Mouse (Mus musculus): ENCODE data around the gene Tob1.
A peak's percentile ranks its signal among the peaks of the same experiment; 100 is the strongest.

Tob1 gene

DNA sequence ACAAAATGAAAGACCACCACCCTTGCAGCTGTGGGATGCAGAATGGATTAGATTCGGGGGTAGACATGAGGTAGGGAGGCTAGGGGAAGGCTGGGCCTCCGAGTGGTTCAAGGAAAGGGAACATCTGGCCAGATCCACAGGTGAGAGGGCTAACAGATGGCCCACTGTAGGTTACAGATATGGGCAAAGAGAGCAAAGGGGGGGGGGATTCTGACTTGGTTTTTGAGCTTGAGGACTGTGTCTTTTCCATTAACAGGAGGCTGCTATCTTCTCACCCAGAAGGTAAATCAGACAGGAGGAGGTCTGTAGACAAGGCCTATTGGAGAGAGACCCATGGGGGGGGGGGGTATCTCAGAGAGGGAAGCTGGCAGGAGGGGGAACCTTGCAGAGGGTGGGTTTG is 11.5 kb upstream of the Tob1 start:
- DNase-seq, result no peak

DNA sequence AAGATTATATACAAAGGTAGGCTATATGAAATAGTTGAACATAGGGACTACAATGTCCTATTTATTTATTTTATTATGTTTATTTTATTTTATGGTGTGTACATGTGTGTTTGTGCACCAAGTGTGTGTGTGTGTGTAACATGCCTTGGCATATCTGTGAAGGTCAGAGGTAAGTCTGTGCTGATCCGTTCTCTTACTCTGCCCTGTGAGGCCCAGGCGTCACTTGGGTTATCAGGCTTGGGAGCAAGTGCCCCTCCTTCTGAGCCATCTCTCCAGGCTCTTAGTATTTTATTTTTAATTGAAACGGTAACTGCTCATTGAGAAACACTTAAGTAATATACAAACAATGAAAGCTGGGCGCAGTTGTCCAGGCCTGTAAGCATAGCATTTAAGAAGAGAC is 10.8 kb upstream of the Tob1 start:
- no peak for DNase-seq

DNA sequence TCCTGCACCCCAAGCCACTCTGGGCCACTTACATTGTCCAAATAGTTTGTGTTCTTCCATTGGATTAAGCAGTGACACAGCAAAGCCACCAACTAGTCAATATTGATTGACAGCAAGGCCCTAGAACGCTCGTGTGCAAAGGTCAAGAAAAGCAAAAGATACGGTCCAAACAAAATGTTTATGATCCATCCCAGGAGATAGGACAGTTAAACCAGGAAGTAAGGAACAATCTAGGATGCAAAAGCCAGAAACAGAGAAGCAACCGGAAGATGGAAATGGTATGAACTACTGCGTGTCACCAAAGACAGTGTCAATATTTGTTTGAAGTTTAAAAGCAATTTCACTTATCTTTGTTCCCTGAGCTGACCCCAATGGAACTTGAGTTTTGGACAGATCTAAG is 9.1 kb upstream of the Tob1 start:
- DNase-seq, result no peak

DNA sequence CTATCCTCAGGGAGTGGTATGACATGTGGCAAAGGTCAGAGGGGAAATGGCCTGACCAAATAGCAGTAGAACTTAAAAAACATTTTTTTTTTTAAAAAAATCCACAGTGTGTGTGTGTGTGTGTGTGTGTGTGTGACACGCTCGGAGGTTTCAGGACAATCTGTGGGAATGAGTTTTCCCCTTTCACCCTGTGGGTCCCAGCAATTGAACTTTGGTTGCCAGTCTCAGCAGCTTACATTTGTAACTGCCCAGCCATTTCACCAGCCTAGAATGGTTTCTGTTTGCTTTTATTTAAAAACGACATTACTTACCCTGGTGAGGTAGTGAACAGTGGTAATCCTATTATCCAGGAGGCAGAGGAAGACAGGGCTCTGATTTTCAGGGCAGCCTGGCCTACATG is 8.2 kb upstream of the Tob1 start:
- no peak for DNase-seq

DNA sequence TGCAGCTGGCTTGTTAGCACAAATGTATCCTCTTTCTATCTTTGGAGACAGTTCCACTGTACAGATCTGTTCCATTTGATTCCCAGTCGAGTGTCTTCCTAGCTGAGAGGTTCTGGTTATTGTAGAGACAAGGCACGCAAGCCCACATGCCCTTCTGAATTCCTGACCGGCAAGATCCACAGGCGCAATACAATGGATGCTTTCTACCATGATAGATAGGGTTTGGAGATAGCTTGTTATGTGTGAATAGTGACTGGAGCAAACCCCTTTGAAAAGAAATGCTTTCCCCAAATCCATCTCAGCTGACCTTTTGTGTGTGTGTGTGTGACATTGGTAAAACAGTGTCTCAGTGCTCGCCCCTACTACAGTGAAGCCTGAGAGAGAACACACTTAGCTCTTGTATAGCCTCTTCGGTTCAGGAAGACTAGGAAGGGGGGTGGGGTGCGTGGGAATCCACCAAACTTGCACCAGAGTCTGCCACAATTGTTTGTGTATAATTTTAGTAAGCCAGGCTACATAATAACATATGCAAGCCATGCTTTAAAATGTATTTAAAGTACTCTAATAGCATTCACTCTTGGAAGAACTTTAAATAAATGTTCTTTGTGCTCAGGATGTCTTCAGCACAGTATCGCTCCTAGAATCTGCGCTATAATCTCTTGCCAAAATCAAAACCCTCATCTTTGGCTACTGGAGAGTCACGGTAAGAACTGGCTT is 4.7 kb upstream of the Tob1 start:
- no peak for DNase-seq

DNA sequence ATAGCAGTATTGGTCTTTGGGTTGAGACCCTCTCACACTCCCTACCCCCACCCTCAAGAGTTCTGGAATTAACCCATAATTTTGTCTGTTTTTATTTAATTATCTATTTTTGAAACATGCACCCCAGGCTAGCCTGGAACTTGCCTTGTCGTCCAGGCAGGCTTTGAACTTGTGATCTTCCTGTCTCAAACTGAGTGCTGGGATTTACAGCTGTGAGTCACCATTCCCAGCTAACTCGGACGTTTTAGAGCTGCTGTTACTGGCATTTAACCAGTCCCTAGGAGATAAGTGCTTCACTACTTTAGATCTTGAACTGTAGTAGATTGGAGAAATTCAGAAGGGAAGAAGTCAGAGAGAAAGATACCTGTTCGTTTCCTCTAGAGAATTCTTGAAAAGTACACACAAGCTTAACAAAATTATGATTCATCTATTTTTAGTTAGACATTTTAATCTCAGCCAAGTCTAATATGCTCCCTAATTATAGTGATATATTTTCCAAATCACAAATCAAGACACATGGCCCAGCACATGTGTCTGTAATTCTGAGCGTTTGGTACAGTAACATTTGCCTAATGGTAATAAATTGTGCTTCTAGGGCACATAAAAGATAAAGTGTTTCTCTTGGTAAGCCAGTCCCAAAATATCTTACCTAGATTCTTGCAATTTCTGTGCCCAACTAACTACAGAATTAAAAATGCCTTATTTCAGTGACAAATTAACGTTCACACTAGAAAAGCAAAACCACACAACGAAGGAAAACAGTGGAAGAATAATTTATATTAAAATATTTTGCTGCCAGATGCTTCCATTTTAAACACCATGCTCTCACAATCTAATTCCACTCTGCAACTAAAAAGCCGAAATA is 2.2 kb upstream of the Tob1 start:
- no peak for DNase-seq

DNA sequence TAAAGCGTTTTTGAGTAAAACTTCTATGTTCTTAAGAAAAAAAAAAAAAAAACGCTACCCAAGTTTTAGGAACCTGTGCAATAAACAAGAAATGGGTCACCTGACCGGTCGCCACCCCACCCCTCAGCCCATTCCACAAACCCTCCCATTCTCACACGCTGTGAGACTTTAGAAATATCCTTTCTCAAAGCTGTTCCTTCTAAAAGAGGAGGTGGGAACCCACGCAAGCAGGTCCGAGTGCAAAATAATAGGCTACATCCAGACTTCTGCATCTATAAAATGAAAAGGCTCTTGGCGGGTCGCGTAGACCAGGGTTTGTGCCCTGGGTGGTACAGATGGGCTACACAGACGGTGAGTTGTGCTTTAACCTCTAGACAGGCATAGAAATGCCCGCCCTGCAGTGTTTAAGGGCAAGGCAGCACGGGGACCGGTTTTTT is 1.5 kb upstream of the Tob1 start:
- DNase-seq, result no peak

DNA sequence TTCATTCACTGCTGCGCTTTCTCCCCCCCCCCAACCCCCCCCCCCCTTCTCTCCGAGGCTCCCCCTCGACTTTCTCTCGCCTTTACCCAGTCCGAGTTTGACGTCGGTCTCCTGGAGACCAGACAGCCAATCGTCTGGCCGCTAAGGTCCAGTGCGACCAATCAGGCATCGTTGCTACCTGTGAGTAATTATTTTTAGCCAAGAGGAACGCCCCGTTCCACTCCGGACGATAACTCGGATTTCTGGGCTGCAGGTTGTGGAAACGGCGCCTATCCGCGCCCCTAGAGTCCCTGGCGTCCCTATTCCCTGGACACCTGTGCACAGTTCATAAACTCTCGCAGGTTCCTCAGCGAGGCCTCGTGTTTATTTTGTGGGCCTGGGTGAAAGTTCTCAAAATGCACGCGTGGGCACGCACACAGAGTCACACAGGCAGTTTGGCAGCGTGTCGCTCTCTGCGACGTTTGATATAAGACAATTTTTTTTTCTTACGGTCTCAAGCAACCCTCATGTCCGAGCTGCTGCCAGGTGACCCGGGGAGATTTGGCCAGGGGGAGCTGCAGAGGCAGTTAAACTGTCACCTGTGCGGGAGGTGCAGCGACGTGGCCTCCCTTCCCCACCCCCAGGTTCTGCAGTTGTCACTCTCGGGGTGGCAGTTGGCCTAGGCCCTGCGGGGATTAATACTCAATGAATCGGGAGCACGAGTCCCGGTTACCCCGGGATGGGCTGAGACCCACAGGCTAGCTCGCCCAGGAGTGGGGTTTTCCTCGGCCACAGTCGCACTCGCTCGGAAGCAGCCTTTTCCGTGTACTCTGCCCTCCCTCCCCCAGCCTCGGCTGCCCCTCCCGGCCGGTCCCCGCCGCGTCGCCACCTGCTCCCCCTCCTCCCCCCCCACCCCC is 815 bp upstream of the Tob1 start:
- peak; percentile 85 to 91 for DNase-seq

DNA sequence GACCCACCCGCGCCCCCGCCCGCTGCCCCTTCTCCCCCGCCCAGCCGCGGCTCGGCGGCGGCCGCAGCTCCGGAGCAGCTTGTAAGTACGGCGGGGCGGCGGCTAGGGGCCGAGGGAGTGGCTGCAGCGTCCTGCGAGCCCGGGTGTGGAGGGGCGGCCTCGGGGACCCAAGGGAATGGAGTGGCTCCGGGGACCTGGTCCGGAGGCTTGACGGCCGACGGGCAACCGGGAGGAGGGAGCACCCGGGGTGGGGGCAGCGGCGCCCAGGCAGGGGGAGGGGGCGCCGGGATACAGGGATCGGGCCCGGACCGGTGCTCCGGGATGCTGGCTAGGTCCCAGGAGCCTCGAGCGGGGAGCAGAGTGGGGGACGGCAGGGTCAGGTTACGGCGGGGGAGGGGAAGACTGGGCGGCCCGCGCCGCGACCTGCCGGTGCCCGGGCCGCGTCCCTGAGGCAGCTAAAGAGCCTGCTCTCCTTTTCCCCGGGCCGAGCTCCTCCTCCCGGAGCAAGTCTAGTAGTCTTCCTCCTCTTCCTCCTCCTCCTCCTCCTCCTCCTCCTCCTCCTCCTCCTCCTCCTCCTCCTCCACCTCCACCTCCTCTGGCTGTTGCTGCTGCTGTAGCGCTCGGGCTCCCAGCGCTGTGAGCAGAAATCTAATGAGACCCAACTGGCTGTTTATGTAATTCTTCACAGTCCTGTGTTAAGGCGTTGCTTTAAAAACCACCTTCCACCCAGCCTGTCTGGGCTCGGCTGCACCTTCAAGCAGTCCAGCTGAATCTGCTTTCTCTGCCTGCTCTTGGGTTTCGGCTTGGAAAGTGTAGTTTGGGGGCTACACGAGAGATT is 616 bp downstream of the Tob1 start:
- DNase-seq, result peak in 1 of 2 experiments; percentile 80

DNA sequence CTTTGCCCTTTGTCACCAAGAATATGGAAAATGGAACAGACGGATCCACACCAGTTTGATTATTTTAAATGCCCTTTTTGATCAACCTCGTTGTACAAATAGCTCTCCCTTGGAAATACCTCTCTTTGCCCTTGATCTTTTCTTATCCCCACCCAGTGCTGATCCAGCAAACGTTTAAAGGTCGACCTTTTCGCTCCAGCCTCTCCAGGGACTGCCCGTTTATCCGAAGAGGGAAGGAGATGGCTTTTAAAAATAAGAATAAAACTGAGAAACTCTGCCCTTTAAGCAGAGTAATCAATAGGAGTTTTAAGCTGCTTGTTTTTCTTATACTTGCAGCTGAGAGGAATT is 1.2 kb downstream of the Tob1 start:
- no peak for DNase-seq

DNA sequence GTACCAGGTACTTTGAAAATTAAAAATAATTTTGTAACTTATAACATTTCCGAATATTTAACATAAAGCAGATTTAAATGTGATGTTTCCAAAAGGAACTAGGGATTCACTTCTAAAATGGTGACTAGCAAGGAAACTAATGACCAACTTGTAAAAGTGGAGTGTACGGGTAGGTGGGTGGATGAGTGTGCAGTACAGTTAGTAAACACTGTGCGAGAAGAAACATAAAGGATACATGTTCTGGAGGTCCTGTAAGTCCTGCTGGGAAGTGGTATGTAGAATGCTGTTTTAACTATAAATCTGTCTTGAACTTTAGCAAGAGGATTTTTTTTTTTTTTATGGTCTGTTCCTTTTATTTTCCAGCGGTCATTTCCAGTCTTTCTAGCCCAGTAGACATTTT is 1.7 kb downstream of the Tob1 start:
- DNase-seq, result no peak

DNA sequence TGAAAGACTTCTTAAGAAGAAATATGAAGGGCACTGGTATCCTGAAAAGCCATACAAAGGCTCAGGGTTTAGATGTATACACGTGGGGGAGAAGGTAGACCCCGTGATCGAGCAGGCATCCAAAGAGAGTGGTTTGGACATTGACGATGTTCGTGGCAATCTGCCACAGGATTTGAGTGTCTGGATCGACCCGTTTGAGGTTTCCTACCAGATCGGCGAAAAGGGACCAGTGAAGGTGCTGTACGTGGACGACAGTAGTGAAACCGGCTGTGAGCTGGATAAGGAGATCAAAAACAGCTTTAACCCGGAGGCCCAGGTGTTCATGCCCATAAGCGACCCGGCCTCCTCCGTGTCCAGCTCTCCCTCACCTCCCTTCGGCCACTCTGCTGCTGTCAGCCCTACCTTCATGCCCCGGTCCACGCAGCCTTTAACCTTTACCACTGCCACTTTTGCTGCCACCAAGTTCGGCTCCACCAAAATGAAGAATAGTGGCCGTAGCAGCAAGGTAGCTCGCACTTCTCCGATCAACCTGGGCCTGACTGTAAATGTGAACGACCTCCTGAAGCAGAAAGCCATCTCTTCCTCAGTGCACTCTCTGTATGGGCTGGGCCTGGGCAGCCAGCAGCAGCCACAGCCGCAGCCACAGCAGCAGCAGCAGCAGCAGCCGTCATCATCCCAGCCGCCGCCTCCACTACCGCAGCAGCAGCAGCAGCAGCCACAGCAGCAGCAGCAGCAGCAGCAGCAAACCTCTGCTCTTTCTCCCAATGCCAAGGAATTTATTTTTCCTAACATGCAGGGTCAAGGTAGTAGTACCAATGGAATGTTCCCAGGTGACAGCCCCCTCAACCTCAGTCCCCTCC is 2.7 kb downstream of the Tob1 start:
- no peak for DNase-seq

DNA sequence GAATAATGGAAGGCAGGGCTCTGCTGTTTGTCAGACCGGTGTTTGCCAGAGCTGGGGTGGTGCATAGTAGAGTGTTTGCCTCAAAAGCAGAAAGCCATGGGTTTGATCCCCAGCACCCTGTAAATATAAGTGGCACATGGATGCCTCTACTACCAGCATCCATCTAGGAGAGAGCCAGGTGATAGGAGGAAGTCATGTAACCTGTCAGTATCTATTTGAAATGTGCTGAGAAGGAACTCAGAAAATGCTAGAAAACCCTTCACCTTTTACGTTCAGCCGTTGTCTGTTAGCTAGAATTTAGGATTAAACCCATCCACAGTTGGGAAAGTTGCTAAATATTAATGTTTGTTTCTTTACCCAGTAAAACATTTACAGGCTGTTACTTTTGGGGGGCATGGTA is 4.3 kb downstream of the Tob1 start:
- DNase-seq, result no peak

DNA sequence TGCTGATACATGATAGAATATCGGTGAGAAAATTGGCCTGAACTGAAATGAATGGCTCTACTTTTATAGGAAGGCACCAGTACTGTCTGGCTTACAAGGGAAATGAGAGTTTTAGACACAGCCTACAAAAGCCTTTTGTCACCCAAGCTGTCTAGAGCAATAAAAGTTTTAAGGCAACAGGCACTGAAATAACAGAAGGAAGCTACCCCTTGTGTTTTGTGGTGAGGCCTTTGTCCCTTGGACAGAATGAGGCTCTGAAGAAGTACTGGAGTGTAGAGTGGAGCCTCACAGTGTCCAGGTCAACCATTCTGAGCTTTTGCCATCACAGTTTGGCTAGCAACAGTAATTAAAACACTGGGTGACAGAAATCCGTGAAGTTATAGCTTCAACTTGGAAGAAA is 5.0 kb downstream of the Tob1 start:
- no peak for DNase-seq

DNA sequence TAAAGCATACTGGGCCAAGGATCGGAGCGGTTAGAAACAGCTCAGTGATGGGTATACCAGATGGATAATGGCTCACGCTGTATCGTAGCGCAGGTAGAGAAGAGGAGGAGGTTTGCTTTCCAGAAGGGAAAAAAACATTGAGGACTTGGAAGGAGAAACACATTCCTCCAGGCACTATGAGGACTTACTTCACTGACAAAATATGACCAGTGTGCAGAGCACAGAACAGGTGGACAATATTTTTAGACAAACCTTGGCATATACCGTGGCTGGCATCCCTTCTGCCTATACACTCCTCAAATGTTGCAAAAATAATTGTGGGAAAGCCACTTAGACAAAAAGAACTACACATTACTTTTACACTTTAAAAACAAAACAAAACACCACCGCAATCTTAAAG is 10.0 kb downstream of the Tob1 start:
- DNase-seq, result no peak

DNA sequence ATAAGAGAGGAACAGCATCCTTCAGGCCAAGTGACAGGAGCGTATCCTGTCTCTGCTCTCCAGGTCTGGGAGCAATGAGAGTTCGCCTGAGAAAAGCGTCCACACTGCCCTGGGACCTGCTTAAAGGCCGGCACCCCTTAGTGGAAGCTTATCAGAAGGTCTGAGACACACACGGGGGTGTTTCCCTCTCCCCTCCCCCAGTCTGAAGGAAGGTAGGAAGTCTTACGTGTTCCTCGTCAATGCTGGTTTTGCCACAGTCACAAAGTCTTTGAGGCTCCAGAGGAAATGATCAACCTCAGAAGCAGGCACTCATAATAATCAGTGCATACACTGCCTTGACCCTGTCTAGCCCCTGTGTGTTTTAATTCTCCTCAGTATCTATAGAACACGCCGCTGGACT is 12.3 kb downstream of the Tob1 start:
- DNase-seq, result no peak

DNA sequence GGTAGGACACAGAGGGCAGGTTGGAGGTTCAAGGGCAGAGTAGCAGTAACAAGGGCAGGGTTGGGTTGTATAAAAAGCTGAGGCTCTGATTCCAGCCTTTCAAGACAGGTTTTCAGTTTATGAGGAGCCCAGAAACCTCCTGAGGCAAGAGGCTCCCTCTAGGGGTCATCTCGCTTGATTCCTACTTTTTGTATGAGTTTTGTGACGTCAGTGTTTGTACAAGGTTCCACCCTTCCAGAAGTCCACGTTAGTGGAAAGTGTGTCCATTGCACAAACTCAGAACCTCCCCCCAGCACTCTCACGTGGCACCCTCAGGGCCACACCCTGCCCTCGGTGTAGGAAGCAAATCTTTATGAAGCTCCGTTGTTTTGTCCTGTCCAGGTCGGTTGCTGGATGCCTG is 14.7 kb downstream of the Tob1 start:
- peak; percentile 17 to 19 for DNase-seq

DNA sequence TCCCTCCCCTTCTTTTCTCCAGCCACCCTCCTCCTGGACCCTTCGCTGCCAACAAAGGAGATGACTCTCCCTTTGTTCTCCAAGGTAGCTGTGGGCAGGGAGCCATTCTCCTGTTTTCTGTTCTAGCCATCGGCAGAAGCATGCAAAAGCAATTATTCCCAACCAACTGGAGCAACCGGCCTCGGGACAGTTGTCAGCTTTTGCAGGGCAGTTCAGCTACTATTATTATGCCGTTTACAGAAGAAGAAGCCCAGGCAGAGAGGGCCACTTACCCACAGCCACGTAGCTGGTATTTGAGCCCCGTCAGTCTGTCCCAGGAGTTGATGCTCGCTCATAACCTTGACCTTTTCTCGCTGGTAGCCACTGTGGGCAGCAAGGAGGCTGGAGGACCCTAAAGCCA is 17.2 kb downstream of the Tob1 start:
- no peak for DNase-seq

DNA sequence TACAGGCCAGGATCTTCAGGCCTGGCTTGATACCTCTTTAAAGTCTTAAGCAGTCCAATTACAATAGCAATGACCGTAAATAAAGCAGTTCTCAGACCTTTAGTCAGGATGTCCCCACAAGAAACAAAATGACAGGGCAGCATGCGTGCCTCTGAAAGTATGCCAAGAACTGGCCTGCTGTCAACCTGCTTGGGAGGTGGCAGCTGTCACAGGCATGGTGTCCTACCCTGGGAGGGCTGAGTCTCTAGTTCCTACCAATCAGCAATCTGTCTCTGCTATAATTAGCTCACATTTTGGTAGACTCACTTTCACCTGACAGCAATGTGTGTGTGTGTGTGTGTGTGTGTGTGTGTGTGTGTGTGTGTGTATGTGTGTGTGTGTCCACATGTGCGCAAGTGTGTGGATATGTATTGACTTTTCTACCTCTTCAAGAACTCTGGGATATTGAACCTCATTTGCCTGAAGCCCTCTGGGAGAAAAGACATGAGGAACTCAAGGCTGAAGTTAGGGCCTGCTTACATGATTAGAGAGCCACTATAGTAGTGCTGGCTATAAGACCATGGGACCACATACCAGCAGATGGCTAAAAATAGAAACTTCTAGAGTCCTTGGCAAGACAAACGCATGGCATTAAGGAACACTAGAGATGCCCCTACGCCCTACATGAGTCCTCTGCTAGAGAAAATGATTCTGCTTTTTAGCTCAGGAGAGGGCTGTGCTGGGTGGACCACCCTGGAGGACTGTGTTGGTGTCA is 18.1 kb downstream of the Tob1 start:
- DNase-seq, result no peak

DNA sequence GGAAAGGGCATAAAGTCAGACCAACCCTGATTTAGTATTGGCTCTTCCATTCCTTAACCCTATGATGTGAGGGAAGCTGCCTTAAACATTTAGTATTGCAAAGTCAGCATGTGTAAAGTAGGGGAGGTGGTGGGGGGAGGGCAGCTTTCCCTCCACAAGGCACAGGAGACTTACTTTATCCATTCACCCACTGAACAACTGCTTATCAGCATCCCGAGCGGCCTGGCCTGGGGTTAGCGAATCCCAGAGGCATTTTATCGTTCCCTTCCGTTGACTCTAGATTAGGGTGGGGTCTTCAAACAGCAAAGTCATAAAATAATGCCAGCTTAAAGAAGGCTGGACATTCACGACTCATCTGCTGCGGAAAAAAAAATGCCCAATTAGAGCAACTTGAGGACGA is 19.0 kb downstream of the Tob1 start:
- DNase-seq, result no peak

Data from thymus, postnatal 36 days (tissue).